Mouse (Mus musculus): Measurements from ENCODE around the gene Tmppe.

DNA sequence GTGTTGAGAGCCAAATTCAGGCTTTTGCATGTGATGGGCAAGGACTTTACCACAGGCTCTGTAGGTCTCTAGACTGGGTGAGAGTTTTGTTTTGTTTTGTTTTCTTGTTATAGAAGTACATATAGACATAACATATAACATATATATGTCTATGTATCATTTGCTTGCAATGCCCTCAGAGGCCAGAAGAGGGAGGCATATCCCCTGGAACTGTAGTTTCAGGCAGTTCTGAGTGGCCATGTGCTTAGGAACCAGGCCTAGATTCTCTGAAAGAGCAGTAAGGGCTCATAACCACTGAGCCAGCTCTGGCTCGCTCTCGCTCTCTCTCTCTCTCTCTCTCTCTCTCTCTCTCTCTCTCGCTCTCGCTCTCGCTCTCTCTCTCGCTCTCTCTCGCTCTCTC lies 17.3 kb downstream of the Tmppe start:
- peak; percentile 53 for TF ChIP-seq CTCF (IDR thresholded peaks at IDR 0.05; ENCODE audit: control insufficient read depth, insufficient read depth, low read length)
- no peak for TF ChIP-seq POLR2A (IDR thresholded peaks at IDR 0.05; ENCODE audit: borderline replicate concordance, control insufficient read depth, low read depth, low read length)
